7 mouse cellular contexts compared by ENCODE assay signal in the genomic region with DNA sequence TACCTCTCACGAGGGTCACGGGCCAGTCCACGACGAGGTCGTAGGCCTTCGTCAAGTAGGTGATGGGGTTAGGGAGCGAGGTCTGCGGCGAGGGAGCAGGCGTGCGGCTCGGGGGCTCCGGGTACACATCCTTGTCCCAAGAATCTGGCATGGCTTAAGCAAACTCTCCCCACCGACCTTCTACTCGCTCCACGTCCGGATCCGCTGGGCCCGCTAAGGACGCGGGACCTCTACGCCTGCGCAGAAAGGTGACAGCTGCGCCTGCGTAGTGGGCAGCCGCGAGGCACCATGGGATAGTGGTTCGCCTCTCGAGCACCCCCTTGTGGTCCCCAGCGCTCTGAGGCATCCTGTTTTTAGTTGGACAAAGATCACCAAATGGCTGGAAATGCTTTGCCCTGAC. TPM values are rescaled to one million over a fixed set of nuclear protein-coding genes. Genes with fewer than 3 reads are reported as not detected.
DNase-seq lines count a peak whose midpoint lies in the region; ATAC-seq and TF ChIP-seq lines count a peak whose summit lies in the region.

A gene (minus strand): TSS at position 295 of the 400 bp plus-strand sequence.

- under 1% methylated on average over 30 of the region's 30 CpGs for WGBS in intestine, postnatal 0 days
- WGBS in midbrain, embryonic 12.5 days, result 0% methylated on average over 30 of the region's 30 CpGs
- WGBS in small intestine, adult 2 months, result under 1% methylated on average over 30 of the region's 30 CpGs

- peaks cover 11% of the 10 kb centered on the region for H3K36me3 ChIP-seq in intestine, postnatal 0 days (ENCODE audit: control insufficient read depth, insufficient read depth)
- peaks cover 16% of the 10 kb centered on the region for H3K36me3 ChIP-seq in midbrain, embryonic 12.5 days
- H3K36me3 ChIP-seq in small intestine, adult 2 months (ENCODE audit: control insufficient read depth, insufficient read depth, low read length), result peaks cover 15% of the 10 kb centered on the region

- peak; percentile 50 for ATAC-seq in intestine, postnatal 0 days
- peak; percentile 71 for ATAC-seq in midbrain, embryonic 12.5 days (ENCODE audit: low FRiP score, low read depth)

- H3K9me3 ChIP-seq in intestine, postnatal 0 days (ENCODE audit: control insufficient read depth), result no peaks in the 10 kb centered on the region
- H3K9me3 ChIP-seq in midbrain, embryonic 12.5 days, result no peaks in the 10 kb centered on the region

- TF ChIP-seq CTCF in intestine, postnatal 0 days (IDR thresholded peaks at IDR 0.05; ENCODE audit: low read depth), result peak; percentile 100
- peak; percentile 96 for TF ChIP-seq CTCF in small intestine, adult 2 months (IDR thresholded peaks at IDR 0.05; ENCODE audit: extremely low read depth, insufficient read length, insufficient replicate concordance, low read depth, low read length)

- H3K27me3 ChIP-seq in intestine, postnatal 0 days (replicated peaks; ENCODE audit: control insufficient read depth, insufficient read depth, low read length), result peaks cover 3% of the 10 kb centered on the region; the same call in 1 of the 2 replicates
- H3K27me3 ChIP-seq in midbrain, embryonic 12.5 days, result peaks cover 13% of the 10 kb centered on the region
- H3K27me3 ChIP-seq in small intestine, adult 2 months (ENCODE audit: control insufficient read depth, insufficient read depth, low read length), result no peaks in the 10 kb centered on the region

- peak within 1 kb of the TSS; percentile 82 for H3K27ac ChIP-seq in intestine, postnatal 0 days (ENCODE audit: low read depth, low read length)
- peak within 1 kb of the TSS; percentile 82 for H3K27ac ChIP-seq in midbrain, embryonic 12.5 days (replicated peaks)
- peak within 1 kb of the TSS; percentile 75 for H3K27ac ChIP-seq in small intestine, adult 2 months (ENCODE audit: insufficient read depth, low read depth, low read length)

- TF ChIP-seq POLR2A in small intestine, adult 2 months (IDR thresholded peaks at IDR 0.05; ENCODE audit: low read depth, low read length), result peak; percentile 83

- peak within 1 kb of the TSS; percentile 81 for H3K9ac ChIP-seq in intestine, postnatal 0 days (ENCODE audit: low read depth, low read length)
- H3K9ac ChIP-seq in midbrain, embryonic 12.5 days (replicated peaks), result peak within 1 kb of the TSS; percentile 89

- intact Hi-C loops in left cerebral cortex, postnatal 4 days (cut with DNase I), result no loop called here

- H3K4me3 ChIP-seq in intestine, postnatal 0 days (ENCODE audit: low read depth, low read length), result peak within 1 kb of the TSS; percentile 82
- H3K4me3 ChIP-seq in midbrain, embryonic 12.5 days, result peak within 1 kb of the TSS; percentile 73
- H3K4me3 ChIP-seq in small intestine, adult 2 months (ENCODE audit: low read depth, low read length), result peak within 1 kb of the TSS; percentile 78

- peak within 1 kb of the TSS; percentile 82 for H3K4me2 ChIP-seq in intestine, postnatal 0 days (replicated peaks; ENCODE audit: low read depth)
- peak within 1 kb of the TSS; percentile 89 for H3K4me2 ChIP-seq in midbrain, embryonic 12.5 days (replicated peaks)

- H3K4me1 ChIP-seq in intestine, postnatal 0 days (replicated peaks; ENCODE audit: control insufficient read depth, insufficient read depth, low read length), result 0 out of 2 replicates have a peak, but pooled peaks cover 3% of the 10 kb centered on the region
- peaks cover 28% of the 10 kb centered on the region for H3K4me1 ChIP-seq in midbrain, embryonic 12.5 days
- peaks cover 2% of the 10 kb centered on the region for H3K4me1 ChIP-seq in small intestine, adult 2 months (ENCODE audit: control insufficient read depth, insufficient read depth, insufficient read length, low read length)

- peak; percentile 93 for DNase-seq in adrenal gland, adult 8-10 months
- DNase-seq in embryo, embryonic 9.5 days (ENCODE audit: extremely low spot score), result peak; percentile 96
- no peak for DNase-seq in gonadal fat pad, adult 2 months (ENCODE audit: low read depth)
- peak; percentile 99 for DNase-seq in left cerebral cortex, postnatal 4 days

RNA-seq across cellular contexts. Expression of the gene that starts here (rescaled TPM):
- 100 to 1,000 TPM; 199 to 268 (median 237) TPM for total RNA-seq in adrenal gland, adult 8-10 months (2022)
- polyA plus RNA-seq in gonadal fat pad, adult 2 months (2012; rRNA removed), result 370 and 426 TPM in 2 replicates
- polyA plus RNA-seq in intestine, postnatal 0 days (2015; fragmentation: Nextera tagmentation; extraction: Ambion mirVana), result 406 and 413 TPM in 2 replicates
- 100 to 1,000 TPM; 130 to 145 TPM for total RNA-seq in left cerebral cortex, postnatal 4 days (2021)
- polyA plus RNA-seq in midbrain, embryonic 12.5 days (2016; fragmentation: Nextera tagmentation; extraction: Ambion mirVana), result 201 and 205 TPM in 2 replicates
- 384 and 403 TPM in 2 replicates for polyA plus RNA-seq in small intestine, adult 2 months (2012; rRNA removed)
